In genomic region chr7:30957367-30957783, GRCm38 (mm10) we compare ENCODE assay signal across 8 mouse cellular contexts. TPM values are rescaled to one million over a fixed set of nuclear protein-coding genes. Genes with fewer than 3 reads are reported as not detected.
A peak's percentile ranks its signal among the peaks of the same experiment; 100 is the strongest.
DNase-seq lines count a peak whose midpoint lies in the region; ATAC-seq lines count a peak whose summit lies in the region.

No protein-coding gene starts in this region.

- H3K4me2 ChIP-seq in embryonic facial prominence, embryonic 12.5 days (replicated peaks) = peak overlapping the region; percentile 58
- peak overlapping the region; percentile 74 for H3K4me2 ChIP-seq in limb, embryonic 13.5 days (replicated peaks)
- peak overlapping the region; percentile 87 for H3K4me2 ChIP-seq in midbrain, embryonic 16.5 days (ENCODE audit: low read length)

- no peaks in the 10 kb centered on the region for H3K27me3 ChIP-seq in embryonic facial prominence, embryonic 12.5 days
- H3K27me3 ChIP-seq in limb, embryonic 13.5 days = no peaks in the 10 kb centered on the region
- no peaks in the 10 kb centered on the region for H3K27me3 ChIP-seq in midbrain, embryonic 16.5 days (ENCODE audit: control insufficient read depth, insufficient read depth, low read depth, low read length)

- peak overlapping the region; percentile 100 for H3K9ac ChIP-seq in embryonic facial prominence, embryonic 12.5 days
- H3K9ac ChIP-seq in limb, embryonic 13.5 days = peak overlapping the region; percentile 99
- peak overlapping the region; percentile 99 for H3K9ac ChIP-seq in midbrain, embryonic 16.5 days (ENCODE audit: low read depth, low read length)

- DNase-seq in 3134 (ENCODE audit: extremely low read depth, insufficient read length, low spot score) = peak; percentile 90
- peak; percentile 93 for DNase-seq in adrenal gland, postnatal 25 days
- DNase-seq in heart, adult 18-20 months = peak; percentile 95 to 97
- DNase-seq in kidney, adult 8-10 months = peak; percentile 90 to 94
- DNase-seq in spleen, postnatal 36 days (ENCODE audit: low spot score in 2 of 2) = peak; percentile 89 to 90

- H3K36me3 ChIP-seq in embryonic facial prominence, embryonic 12.5 days = peaks cover 41% of the 10 kb centered on the region
- peaks cover 51% of the 10 kb centered on the region for H3K36me3 ChIP-seq in limb, embryonic 13.5 days
- peaks cover 22% of the 10 kb centered on the region for H3K36me3 ChIP-seq in midbrain, embryonic 16.5 days (ENCODE audit: control insufficient read depth, insufficient read depth, low read length)

- peak overlapping the region; percentile 96 for H3K4me3 ChIP-seq in embryonic facial prominence, embryonic 12.5 days
- H3K4me3 ChIP-seq in limb, embryonic 13.5 days = peak overlapping the region; percentile 94
- H3K4me3 ChIP-seq in midbrain, embryonic 16.5 days (ENCODE audit: low read depth, low read length) = peak overlapping the region; percentile 90

- H3K4me1 ChIP-seq in embryonic facial prominence, embryonic 12.5 days = peaks cover 16% of the 10 kb centered on the region
- peaks cover 21% of the 10 kb centered on the region for H3K4me1 ChIP-seq in limb, embryonic 13.5 days
- peaks cover 24% of the 10 kb centered on the region for H3K4me1 ChIP-seq in midbrain, embryonic 16.5 days (ENCODE audit: control insufficient read depth, insufficient read depth, low read length)

- peak overlapping the region; percentile 99 for H3K27ac ChIP-seq in embryonic facial prominence, embryonic 12.5 days
- H3K27ac ChIP-seq in limb, embryonic 13.5 days = peak overlapping the region; percentile 99
- peak overlapping the region; percentile 99 for H3K27ac ChIP-seq in midbrain, embryonic 16.5 days (ENCODE audit: low read length)

- peak; percentile 45 for ATAC-seq in embryonic facial prominence, embryonic 12.5 days (ENCODE audit: insufficient number of reproducible peaks, insufficient read depth, low FRiP score, low TSS enrichment)
- ATAC-seq in limb, embryonic 13.5 days (ENCODE audit: low FRiP score, low read depth) = peak; percentile 78
- peak; percentile 59 for ATAC-seq in midbrain, embryonic 16.5 days

- H3K9me3 ChIP-seq in embryonic facial prominence, embryonic 12.5 days = no peaks in the 10 kb centered on the region
- no peaks in the 10 kb centered on the region for H3K9me3 ChIP-seq in limb, embryonic 13.5 days
- H3K9me3 ChIP-seq in midbrain, embryonic 16.5 days (replicated peaks; ENCODE audit: control insufficient read depth, low read length, poor library complexity, severe bottlenecking) = no peaks in the 10 kb centered on the region

- under 1% methylated on average over 43 of the region's 43 CpGs for WGBS in embryonic facial prominence, embryonic 12.5 days
- WGBS in limb, embryonic 13.5 days = under 1% methylated on average over 43 of the region's 43 CpGs
- WGBS in midbrain, embryonic 16.5 days = under 1% methylated on average over 43 of the region's 43 CpGs

RNA-seq across cellular contexts. Expression of gene Usf2, which starts 0.8 kb away (rescaled TPM):
- total RNA-seq in adrenal gland, postnatal 25 days (2021) = 150 and 153 TPM in 2 replicates
- 31.8 and 32.7 TPM in 2 replicates for polyA plus RNA-seq in embryonic facial prominence, embryonic 12.5 days (2016; fragmentation: Nextera tagmentation; extraction: Ambion mirVana)
- 100 to 1,000 TPM in 1 of 2 experiments, 10 to 100 TPM in 1; 99.4 to 112 TPM for total RNA-seq in heart, adult 18-20 months (2021)
- 27.9 and 28.7 TPM in 2 replicates for polyA plus RNA-seq in limb, embryonic 13.5 days (2015; fragmentation: Nextera tagmentation; extraction: Ambion mirVana)
- 28.6 and 29.6 TPM in 2 replicates for polyA plus RNA-seq in midbrain, embryonic 16.5 days (2015; fragmentation: Nextera tagmentation; extraction: Ambion mirVana)

RNA-seq across cellular contexts. Expression of gene Hamp, which starts 13.5 kb away (rescaled TPM):
- total RNA-seq in adrenal gland, postnatal 25 days (2021) = 11.2 and 12.4 TPM in 2 replicates
- not detected in 2 replicates for polyA plus RNA-seq in embryonic facial prominence, embryonic 12.5 days (2016; fragmentation: Nextera tagmentation; extraction: Ambion mirVana)
- total RNA-seq in heart, adult 18-20 months (2021) = 10 to 100 TPM; 12.3 to 17.5 TPM
- not detected in 2 replicates for polyA plus RNA-seq in limb, embryonic 13.5 days (2015; fragmentation: Nextera tagmentation; extraction: Ambion mirVana)
- not detected in 2 replicates for polyA plus RNA-seq in midbrain, embryonic 16.5 days (2015; fragmentation: Nextera tagmentation; extraction: Ambion mirVana)

RNA-seq across cellular contexts. Expression of gene Lsr, which starts 15.9 kb away (rescaled TPM):
- total RNA-seq in adrenal gland, postnatal 25 days (2021) = 4.7 and 5.1 TPM in 2 replicates
- 25.6 and 26.2 TPM in 2 replicates for polyA plus RNA-seq in embryonic facial prominence, embryonic 12.5 days (2016; fragmentation: Nextera tagmentation; extraction: Ambion mirVana)
- 1 to 10 TPM; 4.2 to 5.2 TPM for total RNA-seq in heart, adult 18-20 months (2021)
- polyA plus RNA-seq in limb, embryonic 13.5 days (2015; fragmentation: Nextera tagmentation; extraction: Ambion mirVana) = 25.4 and 25.9 TPM in 2 replicates
- 16.7 and 19.0 TPM in 2 replicates for polyA plus RNA-seq in midbrain, embryonic 16.5 days (2015; fragmentation: Nextera tagmentation; extraction: Ambion mirVana)

RNA-seq across cellular contexts. Expression of gene Fam187b, which starts 16.2 kb away (rescaled TPM):
- total RNA-seq in adrenal gland, postnatal 25 days (2021) = 1.00 TPM in 1 of 2 replicates, not detected in the other
- 1.4 and 2.0 TPM in 2 replicates for polyA plus RNA-seq in embryonic facial prominence, embryonic 12.5 days (2016; fragmentation: Nextera tagmentation; extraction: Ambion mirVana)
- not detected for total RNA-seq in heart, adult 18-20 months (2021)
- polyA plus RNA-seq in limb, embryonic 13.5 days (2015; fragmentation: Nextera tagmentation; extraction: Ambion mirVana) = 0.70 and 0.78 TPM in 2 replicates
- polyA plus RNA-seq in midbrain, embryonic 16.5 days (2015; fragmentation: Nextera tagmentation; extraction: Ambion mirVana) = 0.60 and 0.84 TPM in 2 replicates

RNA-seq across cellular contexts. Expression of gene Hamp2, which starts 32.9 kb away (rescaled TPM):
- total RNA-seq in adrenal gland, postnatal 25 days (2021) = 2.4 and 9.8 TPM in 2 replicates
- not detected in 2 replicates for polyA plus RNA-seq in embryonic facial prominence, embryonic 12.5 days (2016; fragmentation: Nextera tagmentation; extraction: Ambion mirVana)
- 1 to 10 TPM; 5.6 to 7.0 TPM for total RNA-seq in heart, adult 18-20 months (2021)
- not detected in 2 replicates for polyA plus RNA-seq in limb, embryonic 13.5 days (2015; fragmentation: Nextera tagmentation; extraction: Ambion mirVana)
- polyA plus RNA-seq in midbrain, embryonic 16.5 days (2015; fragmentation: Nextera tagmentation; extraction: Ambion mirVana) = not detected in 2 replicates

Comparison
In these comparisons a context has a peak if more than half of its experiments do, and no peak if none do; other contexts are left out.
1. Peak in every context shown above with its lines: DNase-seq, ATAC-seq, H3K4me3 ChIP-seq and H3K27ac ChIP-seq.